Mouse (Mus musculus) liver, postnatal 0 days (tissue): Measurements from ENCODE around the gene Wdr83. TPM values are rescaled to one million over a fixed set of nuclear protein-coding genes. Genes with fewer than 3 reads are reported as not detected.

Experiments
- ATAC-seq: fragments of 200-750 bp; cut with Nextera tagmentation; 2 replicates; pipeline ENCODE4 v1.8.0; 2017; ENCODE audit warnings: mild to moderate bottlenecking, moderate library complexity
- DNase-seq: peaks from one replicate; pipeline ENCODE4 v3.0.0-alpha.2; 2016
- H3K27ac ChIP-seq: fragments of 300-500 bp; sonication (generic); 2 replicates; pipeline ENCODE4 v1.5.1; 2014; ENCODE audit warnings: antibody characterized with exemption, moderate library complexity, mild to moderate bottlenecking, low read depth
- H3K27me3 ChIP-seq: fragments of 300-500 bp; sonication (generic); 2 replicates; pipeline ENCODE4 v1.6.1; 2014; ENCODE audit warnings: low read length, control low read depth, mixed read lengths; ENCODE audit not compliant: insufficient read depth
- H3K36me3 ChIP-seq: fragments of 300-500 bp; sonication (generic); replicated peaks from 2 replicates; pipeline ENCODE4 v1.6.1; 2014; ENCODE audit warnings: mild to moderate bottlenecking, control low read depth, low read length, moderate library complexity, mixed read lengths; ENCODE audit not compliant: insufficient read depth
- H3K4me1 ChIP-seq: fragments of 300-500 bp; sonication (generic); 2 replicates; pipeline ENCODE4 v1.6.1; 2014; ENCODE audit warnings: antibody characterized with exemption, mild to moderate bottlenecking, control low read depth; ENCODE audit not compliant: insufficient read depth
- H3K4me2 ChIP-seq: fragments of 300-500 bp; sonication (generic); 2 replicates; pipeline ENCODE4 v1.6.1; 2014; ENCODE audit warnings: low read depth, mild to moderate bottlenecking, low read length, moderate library complexity, mixed read lengths
- H3K4me3 ChIP-seq: fragments of 300-500 bp; sonication (generic); 2 replicates; pipeline ENCODE4 v1.5.1; 2014; ENCODE audit warnings: low read depth, low read length
- H3K9ac ChIP-seq: fragments of 300-500 bp; sonication (generic); replicated peaks from 2 replicates; pipeline ENCODE4 v1.6.1; 2014; ENCODE audit warnings: mild to moderate bottlenecking, moderate library complexity
- H3K9me3 ChIP-seq: fragments of 300-500 bp; sonication (generic); 2 replicates; pipeline ENCODE4 v1.6.1; 2016; ENCODE audit warnings: mild to moderate bottlenecking, control low read depth, low read length, mixed read lengths
- CTCF ChIP-seq: sonication (generic); IDR thresholded peaks from 2 replicates; pipeline ENCODE4 v1.5.1; 2016; ENCODE audit warnings: antibody characterized with exemption, low read depth
- EP300 ChIP-seq: IDR thresholded peaks from 2 replicates; pipeline ENCODE4 v1.6.1; 2016; ENCODE audit warnings: antibody characterized with exemption, low read depth, mild to moderate bottlenecking
- WGBS: fragments of 180-500 bp; shearing (Covaris S2); extraction: QIAGEN DNeasy Blood & Tissue Kit; methylation state at CpG from one replicate; pipeline ENCODE4 v1.1.7; 2014; ENCODE audit not compliant: insufficient replicate concordance; 5-methylcytosine and 5-hydroxymethylcytosine counted together
- polyA plus RNA-seq: library from polyadenylated mRNA; unstranded; fragments of >200 nt; fragmentation: Nextera tagmentation; extraction: Ambion mirVana; gene quantifications from 2 replicates; pipeline ENCODE4 v1.2.1, GENCODE M21; 2015

Gene Wdr83
- polyA plus RNA-seq, 1 experiment from 2014 or later: 18.4 TPM

- Histone ChIP-seq H3K36me3 (peaks cover 72% of the 10 kb centered on the region), H3K9me3 (no peaks in the 10 kb centered on the region), H3K4me3 (no peak overlapping the region), H3K27ac (no peak overlapping the region), H3K4me2 (no peak overlapping the region), H3K9ac (no peak overlapping the region), H3K4me1 (peaks cover 4% of the 10 kb centered on the region; the same call in 1 of the 2 replicates), H3K27me3 (no peaks in the 10 kb centered on the region)
- ATAC-seq (no peak), DNase-seq (no peak)
- TF ChIP-seq EP300: no peak
- no peak for TF ChIP-seq CTCF
- WGBS: 93% methylated on average over 6 of the region's 6 CpGs
Observed at GRCm38 (mm10) chr8:85043619-85044018, 37.5 kb downstream of the Wdr83 start.

DNA sequence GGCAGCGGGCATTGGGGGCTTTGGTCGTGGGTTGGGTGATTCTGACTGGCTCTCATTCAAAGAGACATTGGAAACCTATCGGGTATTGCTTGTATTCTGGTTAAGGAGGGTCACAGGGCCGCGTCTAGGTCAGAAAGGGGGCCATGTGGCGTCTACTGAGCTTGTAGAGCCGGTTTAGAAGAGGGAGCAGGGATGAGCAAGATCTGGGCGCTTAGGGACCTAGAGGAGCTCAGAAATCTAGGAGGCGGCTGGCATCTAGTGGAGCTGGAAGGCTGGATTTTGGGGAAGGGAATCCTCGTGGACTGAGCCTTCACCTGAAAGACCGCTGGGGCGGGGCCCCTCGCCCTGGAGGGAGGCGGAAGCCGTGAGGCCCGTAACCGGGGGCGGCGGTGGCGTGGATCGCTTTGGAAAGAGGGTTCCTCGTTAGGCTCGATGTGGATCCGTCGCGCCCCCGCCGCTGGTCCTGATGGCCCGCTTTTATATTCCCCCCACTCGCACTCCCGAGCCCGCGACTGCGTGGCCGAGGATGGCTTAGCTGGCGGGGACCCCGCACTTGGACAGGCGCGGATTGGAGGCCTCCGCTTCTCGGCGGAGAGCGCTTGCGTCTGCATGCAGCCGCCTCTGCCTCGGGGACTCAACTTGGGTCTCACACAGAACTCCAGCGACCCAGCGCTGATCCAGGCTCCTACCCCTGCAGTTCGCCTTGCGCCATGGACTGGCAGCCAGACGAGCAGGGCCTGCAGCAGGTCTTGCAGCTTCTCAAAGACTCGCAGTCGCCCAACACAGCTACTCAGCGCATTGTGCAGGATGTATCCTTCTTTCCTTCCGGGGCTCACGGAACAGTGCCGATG is 43.2 kb downstream of the Wdr83 start:
- H3K4me3 ChIP-seq: peak overlapping the region; percentile 72
- DNase-seq (peak; percentile 76), ATAC-seq (0 out of 2 replicates have a peak, but pooled peaks have one; percentile 5)
- under 1% methylated on average over 57 of the region's 57 CpGs for WGBS
- H3K36me3 ChIP-seq: peaks cover 21% of the 10 kb centered on the region
- H3K4me1 ChIP-seq: peaks cover 38% of the 10 kb centered on the region
- H3K27me3 ChIP-seq: no peaks in the 10 kb centered on the region
- H3K9ac ChIP-seq: peak overlapping the region; percentile 78
- H3K27ac ChIP-seq: peak overlapping the region; percentile 95
- TF ChIP-seq CTCF: no peak
- no peak for TF ChIP-seq EP300
- H3K9me3 ChIP-seq: no peaks in the 10 kb centered on the region
- peak overlapping the region; percentile 92 for H3K4me2 ChIP-seq

DNA sequence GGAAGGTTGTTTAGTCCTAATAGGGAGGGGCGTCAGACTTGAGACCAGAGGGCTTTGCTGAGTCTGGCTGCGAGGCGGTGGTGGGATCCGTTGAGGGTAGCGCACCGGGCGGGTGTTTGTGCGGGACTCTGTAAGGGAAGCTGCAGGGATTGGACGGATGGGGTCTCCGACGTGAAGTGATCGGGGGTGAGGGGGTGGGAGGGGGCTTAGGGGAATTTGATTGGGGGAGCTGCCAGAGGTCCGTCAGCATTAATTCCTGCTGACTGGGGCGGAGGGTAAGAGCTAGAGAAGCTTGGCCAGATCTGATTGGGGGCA is 43.8 kb downstream of the Wdr83 start:
- DNase-seq: peak; percentile 41
- TF ChIP-seq EP300 (no peak), CTCF (no peak)

GRCm38 (mm10) chr8:85036718-85037365 is 44.3 kb downstream of the Wdr83 start, which contains the start of gene Tnpo2:
Gene Tnpo2, plus strand, starts transcription at chr8:85036915.
- ATAC-seq: peak; percentile 89
- Histone ChIP-seq H3K27ac (peak within 1 kb of the TSS; percentile 95), H3K9me3 (no peaks in the 10 kb centered on the region), H3K4me3 (peak within 1 kb of the TSS; percentile 72), H3K27me3 (no peaks in the 10 kb centered on the region), H3K9ac (peak within 1 kb of the TSS; percentile 78), H3K4me2 (peak within 1 kb of the TSS; percentile 92), H3K36me3 (peaks cover 29% of the 10 kb centered on the region), H3K4me1 (peaks cover 38% of the 10 kb centered on the region)
- peak; percentile 90 for DNase-seq
- TF ChIP-seq CTCF (no peak), EP300 (peak; percentile 60; the same call in 1 of the 2 replicates)
- under 1% methylated on average over 58 of the region's 59 CpGs for WGBS

More for the DNA sequence above, 43.8 kb downstream of the Wdr83 start:
- Histone ChIP-seq H3K9ac (peak overlapping the region; percentile 78), H3K36me3 (peaks cover 25% of the 10 kb centered on the region), H3K9me3 (no peaks in the 10 kb centered on the region), H3K27ac (peak overlapping the region; percentile 95), H3K4me3 (peak overlapping the region; percentile 72), H3K4me2 (peak overlapping the region; percentile 92), H3K27me3 (no peaks in the 10 kb centered on the region), H3K4me1 (peaks cover 38% of the 10 kb centered on the region)
- under 1% methylated on average over 14 of the region's 14 CpGs for WGBS
- peak; percentile 22 for ATAC-seq

GRCm38 (mm10) chr8:85036381-85036717 is 44.8 kb downstream of the Wdr83 start:
- peak overlapping the region; percentile 78 for H3K9ac ChIP-seq
- no peak for DNase-seq
- H3K36me3 ChIP-seq: peaks cover 29% of the 10 kb centered on the region
- no peaks in the 10 kb centered on the region for H3K27me3 ChIP-seq
- no peak for TF ChIP-seq CTCF
- TF ChIP-seq EP300: no peak
- ATAC-seq: peak; percentile 10
- peak overlapping the region; percentile 92 for H3K4me2 ChIP-seq
- under 1% methylated on average over 9 of the region's 9 CpGs for WGBS
- peak overlapping the region; percentile 72 for H3K4me3 ChIP-seq
- peaks cover 38% of the 10 kb centered on the region for H3K4me1 ChIP-seq
- peak overlapping the region; percentile 90 for H3K27ac ChIP-seq
- no peaks in the 10 kb centered on the region for H3K9me3 ChIP-seq

GRCm38 (mm10) chr8:85035728-85036310 is 45.3 kb downstream of the Wdr83 start:
- ATAC-seq: peak; percentile 15
- peaks cover 28% of the 10 kb centered on the region for H3K36me3 ChIP-seq

More at GRCm38 (mm10) chr8:85035728-85036310, 45.3 kb downstream of the Wdr83 start:
- no peaks in the 10 kb centered on the region for H3K9me3 ChIP-seq
- H3K4me2 ChIP-seq: peak overlapping the region; percentile 92
- H3K27me3 ChIP-seq: no peaks in the 10 kb centered on the region
- peak overlapping the region; percentile 72 for H3K4me3 ChIP-seq
- H3K4me1 ChIP-seq: peaks cover 38% of the 10 kb centered on the region
- WGBS: 2% methylated on average over 15 of the region's 15 CpGs
- TF ChIP-seq CTCF (no peak), EP300 (no peak)
- H3K27ac ChIP-seq: peak overlapping the region; percentile 90
- peak overlapping the region; percentile 78 for H3K9ac ChIP-seq
- DNase-seq: peak; percentile 42
